Mouse (Mus musculus) gastrocnemius, adult 2 months (tissue): Measurements from ENCODE around the gene Nfasc. TPM values are rescaled to one million over a fixed set of nuclear protein-coding genes. Genes with fewer than 3 reads are reported as not detected.

Source experiments
- DNase-seq: peaks from one replicate; pipeline ENCODE4 v3.0.0; 2022
- H3K27ac ChIP-seq: fragments of 200-600 bp; 2 replicates; pipeline ENCODE4 v1.8.1; 2022; ENCODE audit warnings: mild to moderate bottlenecking
- H3K4me3 ChIP-seq: fragments of 200-600 bp; 2 replicates; pipeline ENCODE4 v1.8.1; 2022; ENCODE audit warnings: mild to moderate bottlenecking, moderate library complexity
- CTCF ChIP-seq: fragments of 200-600 bp; IDR thresholded peaks from 2 replicates; pipeline ENCODE4 v1.8.1; 2022; ENCODE audit warnings: antibody characterized with exemption, mild to moderate bottlenecking, moderate library complexity
- intact Hi-C: fragments of 180-260 bp; cut with DNase I; formaldehyde crosslinking; loops from one replicate; pipeline ENCODE4 v1.15.1; 2025
- total RNA-seq, 2 experiments: library from RNA; stranded (reverse); gene quantifications; 2 replicates each; pipeline ENCODE4 v1.2.3; 2021

Gene Nfasc
- total RNA-seq, 2 experiments from 2014 or later, result 0.25 to 0.28 TPM

DNA sequence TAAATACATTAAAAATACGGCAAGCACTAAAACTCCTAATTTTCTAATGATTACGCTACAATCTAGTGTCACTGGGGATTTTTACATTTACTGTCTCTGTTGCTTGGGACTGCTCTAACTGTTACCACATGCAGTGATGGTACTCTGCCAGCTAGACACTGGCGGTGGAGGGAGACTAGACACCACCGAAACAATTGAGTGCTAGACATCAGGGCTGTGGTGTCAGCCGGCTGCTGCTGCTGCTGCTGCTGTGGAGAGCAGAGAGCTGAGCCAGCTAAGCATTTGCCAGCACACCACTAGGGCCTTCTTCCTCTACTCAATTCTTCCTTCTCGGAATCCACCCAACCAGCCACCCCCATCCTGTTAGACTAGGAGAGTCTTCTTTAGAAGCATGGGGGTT, 17.8 kb upstream of the Nfasc start:
- TF ChIP-seq CTCF, result no peak
- DNase-seq, result no peak
- intact Hi-C loops, result loop anchor here (1.0 to 2.0 kb wide), 2 partner anchors 209 to 223 kb away; no protein-coding TSS in a partner anchor
- H3K4me3 ChIP-seq, result no peak overlapping the region
- no peak overlapping the region for H3K27ac ChIP-seq

DNA sequence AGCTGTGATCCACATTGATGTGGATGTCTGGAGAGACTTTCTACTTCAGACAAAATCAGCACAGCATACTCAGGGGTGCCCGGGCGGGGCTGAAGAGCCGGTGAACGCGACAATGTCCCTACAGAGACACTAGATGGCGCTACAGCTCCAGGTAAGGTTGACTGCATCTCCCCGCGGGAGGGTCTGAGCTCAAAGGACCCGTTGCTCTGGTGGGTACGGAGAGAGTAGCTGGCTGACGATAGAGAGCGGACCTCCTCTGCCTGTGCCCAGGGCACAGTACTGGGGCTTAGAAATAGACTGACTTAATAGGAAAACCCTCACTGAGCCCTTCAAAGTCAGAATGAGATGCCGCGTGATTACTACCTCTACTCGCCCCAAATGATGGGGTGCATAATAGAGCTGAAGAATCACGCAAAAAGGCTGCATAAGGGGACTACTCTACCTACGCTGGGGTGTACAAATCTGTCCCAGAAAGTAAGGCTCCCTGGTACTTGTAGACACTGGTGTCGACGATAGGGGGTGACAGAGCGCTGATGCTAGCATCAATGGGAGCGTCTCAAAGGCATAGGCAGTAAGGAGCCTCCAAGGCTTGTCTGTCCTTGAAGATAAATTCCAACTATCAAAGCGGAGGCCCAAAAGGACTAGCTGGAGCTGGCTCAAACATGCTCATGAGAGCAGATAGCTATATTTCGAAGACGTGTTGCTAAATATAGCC, 17.2 kb upstream of the Nfasc start:
- Histone ChIP-seq H3K27ac (no peak overlapping the region), H3K4me3 (peak overlapping the region; percentile 44)
- DNase-seq, result peak; percentile 61
- intact Hi-C loops, result loop anchor here (1.0 to 2.0 kb wide), 2 partner anchors 209 to 224 kb away; no protein-coding TSS in a partner anchor
- TF ChIP-seq CTCF, result peak; percentile 70

DNA sequence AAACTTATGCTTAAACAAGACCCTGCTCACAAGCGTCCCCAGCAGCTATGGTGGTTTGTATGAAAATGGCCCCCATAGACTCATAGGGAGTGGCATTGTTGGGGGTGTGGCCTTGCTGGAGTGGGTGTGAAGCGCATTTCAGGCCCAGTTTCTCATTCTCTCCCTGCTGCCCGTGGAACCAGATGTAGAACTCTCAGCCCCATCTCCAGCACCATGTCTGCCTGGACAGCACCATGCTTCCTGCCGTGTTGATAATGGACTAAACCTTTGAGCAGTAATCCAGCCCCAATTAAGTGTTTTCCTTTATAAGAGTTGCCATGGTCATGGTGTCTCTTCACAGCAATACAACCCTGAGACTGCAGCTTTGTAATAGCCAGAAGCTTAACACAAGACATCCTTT, 13.6 kb upstream of the Nfasc start:
- intact Hi-C loops, result no loop called here
- Histone ChIP-seq H3K4me3 (no peak overlapping the region), H3K27ac (no peak overlapping the region)
- no peak for TF ChIP-seq CTCF
- no peak for DNase-seq

DNA sequence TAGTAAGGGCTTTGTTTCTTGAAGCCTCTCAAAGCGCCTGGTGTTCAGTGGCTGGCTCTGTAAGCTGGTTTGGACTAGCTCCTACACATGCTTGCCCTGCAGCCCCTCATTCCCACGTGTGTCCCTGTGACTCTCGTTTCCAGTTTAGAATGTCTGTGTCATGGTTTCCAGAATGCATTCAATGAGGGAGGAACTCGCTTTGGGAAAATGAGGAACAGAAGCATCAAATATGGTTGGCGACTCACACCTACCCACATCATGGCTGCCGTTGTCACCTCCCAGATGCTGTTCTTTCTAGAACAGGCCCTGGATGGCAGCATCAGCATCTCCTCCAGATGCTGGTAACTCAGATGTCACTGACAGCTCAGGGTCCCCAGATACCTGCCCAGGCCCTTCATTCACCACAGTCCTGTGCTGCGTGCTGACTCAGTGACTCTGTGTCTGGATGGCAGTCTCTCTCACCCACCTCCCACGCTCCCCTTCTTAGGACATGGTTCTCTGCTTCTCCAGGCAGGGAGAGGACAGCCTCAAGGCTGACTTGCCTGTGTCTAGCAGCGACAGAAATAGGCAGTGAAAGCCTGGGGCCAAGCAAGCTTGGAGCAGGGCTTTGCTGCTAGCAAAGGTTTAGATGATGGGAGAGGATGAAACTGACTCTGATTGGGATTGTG, 7.8 kb upstream of the Nfasc start:
- no peak overlapping the region for H3K27ac ChIP-seq
- H3K4me3 ChIP-seq, result no peak overlapping the region
- intact Hi-C loops, result no loop called here
- DNase-seq, result no peak
- TF ChIP-seq CTCF, result no peak

DNA sequence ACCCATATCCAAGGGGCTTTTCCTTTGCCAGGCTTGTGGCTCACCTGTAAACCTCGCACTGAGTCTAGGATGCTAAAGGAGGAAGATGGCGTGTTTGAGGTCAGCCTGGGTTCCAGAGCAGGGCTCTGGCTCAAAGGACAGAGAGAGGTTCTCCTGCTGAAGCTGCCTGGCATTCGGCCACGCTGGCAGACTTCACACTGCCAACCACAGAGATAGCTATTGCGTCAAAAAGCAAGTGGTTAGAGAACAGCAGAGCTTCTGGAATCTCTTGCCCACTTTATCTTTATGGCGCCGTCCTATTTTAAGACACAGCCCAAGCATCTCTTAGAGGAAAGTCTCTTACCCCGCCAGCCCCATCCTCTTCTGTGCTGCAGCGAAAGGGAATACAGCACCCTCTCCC, 4.7 kb upstream of the Nfasc start:
- no peak overlapping the region for H3K27ac ChIP-seq
- DNase-seq, result no peak
- intact Hi-C loops, result no loop called here

DNA sequence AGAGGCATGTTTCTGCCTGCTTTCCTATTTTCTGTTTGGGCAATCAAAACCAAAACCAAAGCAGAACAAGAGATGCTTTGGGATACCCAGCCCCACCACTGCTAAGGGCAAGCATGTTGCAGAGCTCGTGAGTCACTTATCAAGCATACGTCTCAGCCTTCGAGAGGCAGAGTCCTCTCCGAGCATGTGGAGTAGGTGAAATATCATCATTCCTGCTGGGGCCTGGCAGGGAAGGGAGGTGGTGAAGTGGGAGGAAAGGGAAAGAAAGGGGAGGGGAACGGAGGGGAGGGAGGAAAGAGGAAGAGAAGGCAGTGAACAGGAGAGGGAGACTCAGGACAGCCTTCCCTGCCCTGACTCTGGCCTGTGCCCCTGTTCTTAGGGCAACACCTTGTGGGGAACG, 4.0 kb upstream of the Nfasc start:
- Histone ChIP-seq H3K4me3 (no peak overlapping the region), H3K27ac (no peak overlapping the region)
- intact Hi-C loops, result no loop called here
- no peak for TF ChIP-seq CTCF
- DNase-seq, result no peak

More for the DNA sequence above, 4.7 kb upstream of the Nfasc start:
- no peak for TF ChIP-seq CTCF
- no peak overlapping the region for H3K4me3 ChIP-seq

DNA sequence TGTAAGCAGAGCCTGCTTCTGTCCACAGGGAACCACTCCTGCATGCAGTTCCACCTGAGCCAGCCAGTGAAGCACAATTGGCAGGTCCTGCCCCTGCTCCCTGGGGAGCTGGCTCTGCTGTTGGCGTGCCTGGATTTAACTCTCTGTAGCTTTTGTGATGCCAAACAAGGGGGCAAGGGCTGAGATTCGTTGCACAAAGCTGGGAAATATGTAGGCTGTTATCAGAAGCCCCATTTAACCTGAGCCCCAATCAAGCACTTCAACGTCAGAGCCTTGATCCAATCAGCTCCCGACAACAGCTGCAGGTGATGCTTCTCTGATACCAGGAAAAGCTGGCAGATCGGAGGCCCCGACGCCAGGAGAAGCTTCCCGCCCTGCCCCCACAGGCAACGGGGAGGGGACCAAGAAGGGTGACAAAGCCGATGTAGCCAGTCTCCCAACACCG, 2.5 kb downstream of the Nfasc start:
- no peak for TF ChIP-seq CTCF
- H3K4me3 ChIP-seq, result no peak overlapping the region
- intact Hi-C loops, result no loop called here
- no peak overlapping the region for H3K27ac ChIP-seq
- no peak for DNase-seq

DNA sequence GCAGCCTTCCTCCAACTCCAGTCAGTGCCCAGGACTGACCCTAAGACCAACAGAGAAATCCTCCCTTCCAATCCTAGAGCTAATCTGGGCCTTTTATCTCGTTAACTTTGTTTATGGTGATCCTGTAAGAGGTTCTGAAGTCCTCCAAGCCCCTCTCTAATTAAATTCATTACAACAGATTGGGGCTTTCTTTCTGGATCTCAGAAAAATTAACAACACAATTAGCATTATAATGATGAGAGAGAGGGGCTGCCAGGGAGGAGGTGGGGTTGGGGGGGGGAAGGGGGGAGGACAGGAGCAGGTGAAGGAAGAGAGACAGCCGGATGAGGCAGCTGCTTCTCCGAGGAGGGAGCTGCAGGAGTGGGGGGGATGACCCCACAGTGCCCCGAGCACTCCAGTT, 5.4 kb downstream of the Nfasc start:
- TF ChIP-seq CTCF, result no peak
- intact Hi-C loops, result no loop called here
- H3K4me3 ChIP-seq, result no peak overlapping the region
- DNase-seq, result no peak
- H3K27ac ChIP-seq, result no peak overlapping the region

DNA sequence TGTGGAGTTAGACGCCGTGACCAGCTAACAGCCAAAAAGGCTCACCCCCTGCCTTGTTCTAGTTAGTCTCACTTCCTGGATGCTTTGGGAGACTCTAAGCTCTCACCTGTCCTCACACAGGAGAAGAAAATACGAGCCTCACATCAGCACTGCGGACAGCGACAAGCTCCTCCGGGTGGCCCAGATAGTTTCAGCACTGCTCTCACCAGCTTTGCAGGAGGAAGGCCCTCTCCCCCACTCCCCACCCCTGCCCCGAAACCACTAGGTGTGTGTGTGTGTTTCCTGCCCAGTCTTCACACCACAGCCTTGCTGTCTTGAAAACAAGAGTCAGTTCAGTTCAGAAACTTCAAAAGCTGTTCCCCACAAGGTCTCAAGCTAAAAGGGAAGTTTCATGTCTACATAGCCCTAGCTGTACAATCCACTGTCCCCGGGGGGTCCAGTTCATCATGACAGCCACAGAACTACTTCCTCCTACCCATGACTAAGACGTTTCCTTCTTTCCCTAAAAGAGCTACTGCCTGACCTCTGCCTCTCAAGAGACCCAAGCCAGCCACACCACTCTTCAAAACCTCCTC, 7.6 kb downstream of the Nfasc start:
- no peak for DNase-seq
- Histone ChIP-seq H3K4me3 (no peak overlapping the region), H3K27ac (no peak overlapping the region)
- no peak for TF ChIP-seq CTCF
- intact Hi-C loops, result no loop called here

DNA sequence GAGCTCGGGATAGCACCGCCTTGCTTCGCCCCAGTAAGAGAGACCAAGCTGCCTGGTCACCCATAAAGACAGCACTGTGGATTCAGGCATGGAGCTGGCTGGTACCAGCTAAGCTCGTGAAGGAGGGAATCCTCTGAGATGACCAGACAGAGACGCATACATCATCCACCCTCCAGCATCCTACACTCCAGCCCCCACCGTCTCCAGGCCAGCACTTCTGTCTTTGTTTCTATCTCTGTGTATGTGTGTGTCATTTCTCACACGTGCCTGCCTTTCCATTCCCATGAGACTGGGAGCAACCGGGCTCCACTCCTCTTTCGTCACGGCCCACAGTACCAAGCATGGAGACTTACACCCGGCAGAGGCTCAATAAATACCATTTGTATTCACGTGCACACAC, 9.3 kb downstream of the Nfasc start:
- TF ChIP-seq CTCF, result no peak
- DNase-seq, result no peak
- Histone ChIP-seq H3K4me3 (no peak overlapping the region), H3K27ac (no peak overlapping the region)
- intact Hi-C loops, result no loop called here

DNA sequence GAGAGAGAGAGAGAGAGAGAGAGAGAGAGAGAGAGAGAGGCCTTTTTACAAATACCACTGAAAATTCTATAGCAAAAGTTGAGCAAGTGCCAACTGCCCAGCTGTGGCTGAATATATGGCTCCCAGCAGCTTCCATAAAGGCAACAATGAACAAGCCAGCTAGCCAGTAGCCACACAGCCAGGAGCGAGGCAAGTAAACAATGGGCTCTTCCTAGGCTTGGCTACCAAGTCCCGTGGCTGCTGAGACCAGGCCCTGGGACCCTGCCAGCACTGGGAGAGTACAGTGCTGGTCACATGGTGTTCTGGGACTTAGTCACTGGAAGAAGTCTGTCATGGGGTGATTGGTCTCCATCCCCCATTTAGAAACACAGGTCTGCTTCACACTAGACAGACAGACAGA, 14.0 kb downstream of the Nfasc start:
- no peak overlapping the region for H3K27ac ChIP-seq
- intact Hi-C loops, result no loop called here
- DNase-seq, result no peak
- no peak overlapping the region for H3K4me3 ChIP-seq
- no peak for TF ChIP-seq CTCF

DNA sequence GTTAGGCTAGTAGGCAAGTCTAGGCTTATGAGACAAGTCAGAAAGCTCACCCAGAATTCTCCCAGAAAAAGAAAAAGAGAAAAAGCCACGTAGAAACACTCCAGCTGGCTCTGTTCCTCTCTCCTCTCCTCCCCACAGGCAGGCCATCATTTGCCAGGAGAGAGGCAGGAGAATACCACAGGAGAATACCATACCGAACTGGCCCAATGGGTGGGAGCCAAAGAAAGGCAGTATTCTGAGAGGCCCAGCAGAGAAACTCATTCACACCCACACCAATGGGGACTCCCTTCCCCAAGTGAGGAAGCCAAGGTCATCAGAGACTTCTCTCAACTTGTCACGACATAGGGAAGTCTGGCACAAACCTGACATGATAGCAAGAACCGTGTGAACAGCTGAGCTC, 19.2 kb downstream of the Nfasc start:
- Histone ChIP-seq H3K27ac (no peak overlapping the region), H3K4me3 (no peak overlapping the region)
- DNase-seq, result no peak
- TF ChIP-seq CTCF, result no peak
- intact Hi-C loops, result no loop called here

DNA sequence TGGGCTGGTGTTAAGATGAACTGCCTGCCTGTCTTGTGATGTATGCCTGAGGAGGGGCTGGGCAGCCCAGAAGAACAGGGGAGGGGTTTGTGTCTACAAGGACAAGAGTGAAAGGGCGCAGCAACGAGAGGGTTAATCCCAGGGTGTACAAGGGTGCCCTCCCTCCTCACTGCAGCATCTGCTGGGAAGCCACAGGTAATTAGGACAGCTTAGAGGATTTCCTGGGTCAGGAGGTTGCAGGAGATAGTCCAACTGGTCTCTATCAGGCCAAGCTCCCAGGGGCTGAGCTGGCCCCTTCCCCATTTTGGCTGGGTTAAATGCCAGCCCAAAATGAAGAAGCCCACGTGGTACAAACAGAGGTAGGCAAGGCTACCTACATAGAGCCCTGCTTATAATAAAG, 20.3 kb downstream of the Nfasc start:
- TF ChIP-seq CTCF, result no peak
- H3K4me3 ChIP-seq, result no peak overlapping the region
- H3K27ac ChIP-seq, result no peak overlapping the region
- DNase-seq, result no peak
- intact Hi-C loops, result no loop called here

DNA sequence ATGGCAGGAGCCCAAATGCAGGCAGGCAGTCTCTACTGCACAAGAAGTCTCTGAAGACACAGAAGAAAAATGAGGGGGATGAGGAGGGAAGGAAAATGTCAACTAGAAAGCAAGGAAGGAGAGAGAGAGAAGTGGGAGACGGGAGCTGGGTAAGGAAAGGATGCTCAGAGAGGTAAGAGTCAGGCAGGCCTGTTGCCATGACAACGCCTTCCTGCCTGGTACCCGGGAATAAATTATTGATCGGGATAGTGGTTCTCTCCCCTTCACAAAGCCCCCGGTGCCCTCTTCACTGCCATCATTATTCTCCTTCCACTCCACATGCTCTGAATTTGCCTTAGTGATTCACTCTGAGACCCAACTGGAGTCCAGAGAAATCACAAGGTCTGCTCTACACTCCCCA, 23.4 kb downstream of the Nfasc start:
- Histone ChIP-seq H3K27ac (no peak overlapping the region), H3K4me3 (no peak overlapping the region)
- TF ChIP-seq CTCF, result no peak
- DNase-seq, result no peak
- intact Hi-C loops, result no loop called here
